Comparison of ENCODE assay signal across 26 mouse cellular contexts in genomic region chr14:110770694-110771093, GRCm38 (mm10). TPM values are rescaled to one million over a fixed set of nuclear protein-coding genes. Genes with fewer than 3 reads are reported as not detected.
A peak's percentile ranks its signal among the peaks of the same experiment; 100 is the strongest.
DNase-seq lines count a peak whose midpoint lies in the region; ATAC-seq and TF ChIP-seq lines count a peak whose summit lies in the region.
"Had no signal": no experiment of that assay in that cellular context is flagged by ENCODE, and none has a peak within 500 bp of the region (broad histone marks: within the 10 kb centered on the region; RNA-seq: fewer than 3 reads in every experiment).

No protein-coding gene starts in this region.

- H3K79me2 ChIP-seq in MEL (ENCODE audit: control insufficient read depth, insufficient read depth, low read length, poor library complexity) = no peaks in the 10 kb centered on the region

- H3K27ac ChIP-seq in kidney, postnatal 0 days = no peak overlapping the region
- no peak overlapping the region for H3K27ac ChIP-seq in lung, embryonic 14.5 days (ENCODE audit: low read depth)
- H3K27ac ChIP-seq in lung, postnatal 0 days (ENCODE audit: low read length) = no peak overlapping the region
- no peak overlapping the region for H3K27ac ChIP-seq in MEL (ENCODE audit: control insufficient read depth, low read depth, low read length)
- H3K27ac ChIP-seq: embryonic facial prominence, embryonic 12.5 days; embryonic facial prominence, embryonic 15.5 days; forebrain, embryonic 15.5 days; heart, adult 2 months; heart, embryonic 10.5 days; heart, embryonic 13.5 days; hindbrain, embryonic 12.5 days; hindbrain, embryonic 15.5 days had no signal

- H3K4me3 ChIP-seq in kidney, postnatal 0 days (replicated peaks; ENCODE audit: low read depth, low read length) = no peak overlapping the region
- no peak overlapping the region for H3K4me3 ChIP-seq in lung, embryonic 14.5 days (ENCODE audit: low read depth, low read length)
- H3K4me3 ChIP-seq in lung, postnatal 0 days (ENCODE audit: low read depth, low read length) = no peak overlapping the region
- no peak overlapping the region for H3K4me3 ChIP-seq in MEL (ENCODE audit: control insufficient read depth in 1 of 2, insufficient read depth in 1 of 2, low read depth in 2 of 2, low read length in 2 of 2)
- H3K4me3 ChIP-seq: embryonic facial prominence, embryonic 12.5 days; embryonic facial prominence, embryonic 15.5 days; forebrain, embryonic 15.5 days; heart, adult 2 months; heart, embryonic 10.5 days; heart, embryonic 13.5 days; hindbrain, embryonic 12.5 days; hindbrain, embryonic 15.5 days had no signal

- DNase-seq in kidney, postnatal 0 days (ENCODE audit: low spot score) = no peak
- DNase-seq in kidney, adult 11 months = no peak
- peak; percentile 29 for DNase-seq in lung, embryonic 14.5 days
- DNase-seq in lung, postnatal 0 days (ENCODE audit: low spot score) = no peak
- DNase-seq in 416B (ENCODE audit: low read depth) = peak; percentile 11
- DNase-seq in MEL (ENCODE audit: low read depth, low spot score) = no peak
- no peak for DNase-seq in urinary bladder, adult 18-20 months (ENCODE audit: low spot score in 2 of 2)
- DNase-seq: adrenal gland, postnatal 10 days; adrenal gland, postnatal 36 days; cerebellum, adult 18-20 months; cerebellum, adult 9-10 months; cerebellum, postnatal 14 days; gastrocnemius, postnatal 10 days; gastrocnemius, postnatal 36 days; heart, adult 2 months; heart, postnatal 14 days; heart, postnatal 4 days had no signal

- H3K9me3 ChIP-seq in kidney, postnatal 0 days (replicated peaks; ENCODE audit: low read length) = no peaks in the 10 kb centered on the region
- H3K9me3 ChIP-seq in lung, embryonic 14.5 days (ENCODE audit: low read depth, low read length) = no peaks in the 10 kb centered on the region
- H3K9me3 ChIP-seq in lung, postnatal 0 days (ENCODE audit: low read length) = no peaks in the 10 kb centered on the region
- H3K9me3 ChIP-seq in MEL (replicated peaks; ENCODE audit: insufficient read depth, low read length) = no peaks in the 10 kb centered on the region
- H3K9me3 ChIP-seq: embryonic facial prominence, embryonic 12.5 days; embryonic facial prominence, embryonic 15.5 days; forebrain, embryonic 15.5 days; heart, embryonic 10.5 days; heart, embryonic 13.5 days; hindbrain, embryonic 12.5 days; hindbrain, embryonic 15.5 days had no signal

- no peak for TF ChIP-seq EP300 in lung, postnatal 0 days (IDR thresholded peaks at IDR 0.05)
- TF ChIP-seq EP300 in MEL (IDR thresholded peaks at IDR 0.05; ENCODE audit: low read depth in 1 of 2, low read length in 2 of 2) = no peak

- no peaks in the 10 kb centered on the region for H3K27me3 ChIP-seq in kidney, postnatal 0 days (ENCODE audit: insufficient read depth, low read length)
- H3K27me3 ChIP-seq in lung, embryonic 14.5 days (ENCODE audit: insufficient read depth, low read length) = no peaks in the 10 kb centered on the region
- no peaks in the 10 kb centered on the region for H3K27me3 ChIP-seq in lung, postnatal 0 days (replicated peaks; ENCODE audit: insufficient read depth, low read length)
- no peaks in the 10 kb centered on the region for H3K27me3 ChIP-seq in MEL (ENCODE audit: control insufficient read depth in 1 of 2, insufficient read depth in 2 of 2, low read length in 2 of 2)
- H3K27me3 ChIP-seq: embryonic facial prominence, embryonic 12.5 days; embryonic facial prominence, embryonic 15.5 days; forebrain, embryonic 15.5 days; heart, embryonic 13.5 days; hindbrain, embryonic 12.5 days; hindbrain, embryonic 15.5 days; Patski had no signal

- TF ChIP-seq POLR2A in MEL (IDR thresholded peaks at IDR 0.05; ENCODE audit: control insufficient read depth in 1 of 2, insufficient read depth in 1 of 2, low read depth in 1 of 2, low read length in 2 of 2, poor library complexity in 1 of 2) = no peak

- no peak overlapping the region for H3K9ac ChIP-seq in kidney, postnatal 0 days (ENCODE audit: low read depth, low read length)
- H3K9ac ChIP-seq in lung, embryonic 14.5 days = no peak overlapping the region
- no peak overlapping the region for H3K9ac ChIP-seq in lung, postnatal 0 days (replicated peaks; ENCODE audit: low read depth)
- no peak overlapping the region for H3K9ac ChIP-seq in MEL (ENCODE audit: control insufficient read depth, low read depth, low read length, poor library complexity, severe bottlenecking)
- H3K9ac ChIP-seq: embryonic facial prominence, embryonic 12.5 days; embryonic facial prominence, embryonic 15.5 days; forebrain, embryonic 15.5 days; heart, embryonic 13.5 days; hindbrain, embryonic 12.5 days; hindbrain, embryonic 15.5 days had no signal

- H3K4me1 ChIP-seq in kidney, postnatal 0 days (replicated peaks; ENCODE audit: insufficient read depth, low read length) = no peaks in the 10 kb centered on the region
- no peaks in the 10 kb centered on the region for H3K4me1 ChIP-seq in lung, embryonic 14.5 days (ENCODE audit: insufficient read depth)
- no peaks in the 10 kb centered on the region for H3K4me1 ChIP-seq in lung, postnatal 0 days (ENCODE audit: insufficient read depth, low read depth, low read length)
- no peaks in the 10 kb centered on the region for H3K4me1 ChIP-seq in MEL (ENCODE audit: control insufficient read depth in 1 of 2, insufficient read depth in 2 of 2, low read length in 2 of 2)
- H3K4me1 ChIP-seq: embryonic facial prominence, embryonic 12.5 days; embryonic facial prominence, embryonic 15.5 days; forebrain, embryonic 15.5 days; heart, embryonic 10.5 days; heart, embryonic 13.5 days; hindbrain, embryonic 12.5 days; hindbrain, embryonic 15.5 days had no signal

- ATAC-seq in kidney, postnatal 0 days (replicated peaks; ENCODE audit: low FRiP score, low read depth) = no peak
- ATAC-seq in lung, embryonic 14.5 days (ENCODE audit: insufficient read depth) = no peak
- ATAC-seq in lung, postnatal 0 days = no peak
- ATAC-seq: forebrain, embryonic 15.5 days; Patski had no signal

- peak; percentile 26; the same call in 1 of the 2 replicates for TF ChIP-seq CTCF in kidney, postnatal 0 days (IDR thresholded peaks at IDR 0.05; ENCODE audit: low read depth)
- TF ChIP-seq CTCF in lung, embryonic 14.5 days (IDR thresholded peaks at IDR 0.05; ENCODE audit: low read depth) = no peak
- TF ChIP-seq CTCF in lung, postnatal 0 days (IDR thresholded peaks at IDR 0.05) = no peak; the same call in 1 of the 2 replicates
- TF ChIP-seq CTCF in MEL (IDR thresholded peaks at IDR 0.05 in 2 of 3, conservative IDR thresholded peaks at IDR 0.05 in 1 of 3; ENCODE audit: control insufficient read depth in 1 of 3, insufficient read depth in 1 of 3, low read depth in 2 of 3, low read length in 3 of 3, poor library complexity in 1 of 3, severe bottlenecking in 1 of 3) = peak in 1 of 3 experiments; percentile 32; a peak in 2 of 6 replicates

- H3K4me2 ChIP-seq in kidney, postnatal 0 days (ENCODE audit: low read length) = no peak overlapping the region
- H3K4me2 ChIP-seq in lung, embryonic 14.5 days = no peak overlapping the region
- no peak overlapping the region for H3K4me2 ChIP-seq in lung, postnatal 0 days (replicated peaks; ENCODE audit: low read depth, low read length)
- H3K4me2 ChIP-seq: embryonic facial prominence, embryonic 12.5 days; embryonic facial prominence, embryonic 15.5 days; forebrain, embryonic 15.5 days; heart, embryonic 13.5 days; hindbrain, embryonic 12.5 days; hindbrain, embryonic 15.5 days had no signal

- no peaks in the 10 kb centered on the region for H3K36me3 ChIP-seq in kidney, postnatal 0 days (ENCODE audit: insufficient read depth, low read length)
- H3K36me3 ChIP-seq in lung, embryonic 14.5 days (ENCODE audit: insufficient read depth) = no peaks in the 10 kb centered on the region
- no peaks in the 10 kb centered on the region for H3K36me3 ChIP-seq in lung, postnatal 0 days (ENCODE audit: insufficient read depth, low read length)
- no peaks in the 10 kb centered on the region for H3K36me3 ChIP-seq in MEL (ENCODE audit: control insufficient read depth in 1 of 2, insufficient read depth in 2 of 2, low read length in 2 of 2)
- H3K36me3 ChIP-seq: embryonic facial prominence, embryonic 12.5 days; embryonic facial prominence, embryonic 15.5 days; forebrain, embryonic 15.5 days; heart, embryonic 10.5 days; heart, embryonic 13.5 days; hindbrain, embryonic 12.5 days; hindbrain, embryonic 15.5 days had no signal

- TF ChIP-seq RAD21 in MEL (IDR thresholded peaks at IDR 0.05; ENCODE audit: low read depth, low read length) = peak; percentile 50

- WGBS in kidney, postnatal 0 days = 80% methylated on average over 1 of the region's 1 CpGs
- WGBS in lung, embryonic 14.5 days = 78% methylated on average over 1 of the region's 1 CpGs
- 71% methylated on average over 1 of the region's 1 CpGs for WGBS in lung, postnatal 0 days

TF ChIP-seq in MEL, 35 proteins besides CTCF, POLR2A, EP300 and RAD21:
- TF ChIP-seq USF2 (IDR thresholded peaks at IDR 0.05; ENCODE audit: borderline replicate concordance in 1 of 2, insufficient read depth in 1 of 2, low read depth in 1 of 2, low read length in 2 of 2) = no peak
- TF ChIP-seq MAX (IDR thresholded peaks at IDR 0.05; ENCODE audit: low read length) = no peak
- TF ChIP-seq SIN3A (IDR thresholded peaks at IDR 0.05; ENCODE audit: low read length) = no peak
- TF ChIP-seq SMC3 (IDR thresholded peaks at IDR 0.05; ENCODE audit: low read depth, low read length) = peak; percentile 49

RNA-seq across cellular contexts. Expression of gene Slitrk6, which starts 15.7 kb away (rescaled TPM):
- polyA plus RNA-seq in kidney, postnatal 0 days (2015; fragmentation: Nextera tagmentation; extraction: Ambion mirVana) = 2.0 TPM in 2 replicates
- polyA plus RNA-seq in lung, embryonic 14.5 days (2014; fragmentation: Nextera tagmentation; extraction: Ambion mirVana) = 19.1 and 21.0 TPM in 2 replicates
- 1.9 and 2.0 TPM in 2 replicates for polyA plus RNA-seq in lung, postnatal 0 days (2015; fragmentation: Nextera tagmentation; extraction: Ambion mirVana)
- total RNA-seq in MEL (2012; rRNA removed) = not detected in 2 replicates
- not detected for polyA plus RNA-seq in MEL (2012; ENCODE audit: insufficient read depth in 1 of 2, insufficient read length in 2 of 2, low read depth in 1 of 2, low replicate concordance in 2 of 2, missing spikeins in 1 of 2)
- total RNA-seq: granulocyte monocyte progenitor cell, adult 5-6 weeks had no signal
- polyA plus RNA-seq: Patski had no signal

Comparison
In these comparisons a context has a peak if more than half of its experiments do, and no peak if none do; other contexts are left out.
1. DNase-seq: peak in lung, embryonic 14.5 days (single experiment) and 416B (single experiment); none in kidney, postnatal 0 days (single experiment), kidney, adult 11 months (single experiment), lung, postnatal 0 days (single experiment), MEL (single experiment) and urinary bladder, adult 18-20 months (0 of 2).